In genomic region chr5:41556700-41557309, GRCm38 (mm10) we compare ENCODE assay signal across 9 mouse cellular contexts.
A peak's percentile ranks its signal among the peaks of the same experiment; 100 is the strongest.
DNase-seq lines count a peak whose midpoint lies in the region; ATAC-seq lines count a peak whose summit lies in the region.
"Had no signal": no experiment of that assay in that cellular context is flagged by ENCODE, and none has a peak within 500 bp of the region (broad histone marks: within the 10 kb centered on the region; RNA-seq: fewer than 3 reads in every experiment).

No protein-coding gene starts in this region.

- no peaks in the 10 kb centered on the region for H3K4me1 ChIP-seq in kidney, embryonic 16.5 days (ENCODE audit: insufficient read depth, low read length)
- no peaks in the 10 kb centered on the region for H3K4me1 ChIP-seq in embryonic facial prominence, embryonic 10.5 days
- no peaks in the 10 kb centered on the region for H3K4me1 ChIP-seq in hindbrain, embryonic 14.5 days (replicated peaks; ENCODE audit: control insufficient read depth, insufficient read depth, low read length)
- no peaks in the 10 kb centered on the region for H3K4me1 ChIP-seq in midbrain, embryonic 14.5 days (ENCODE audit: control insufficient read depth, insufficient read depth, low read length)

- peak overlapping the region; percentile 27 for H3K4me3 ChIP-seq in kidney, embryonic 16.5 days (ENCODE audit: low read length)
- peak overlapping the region; percentile 40 for H3K4me3 ChIP-seq in embryonic facial prominence, embryonic 10.5 days
- H3K4me3 ChIP-seq in hindbrain, embryonic 14.5 days (replicated peaks; ENCODE audit: low read length), result peak overlapping the region; percentile 6; the same call in 1 of the 2 replicates
- no peak overlapping the region for H3K4me3 ChIP-seq in midbrain, embryonic 14.5 days (replicated peaks; ENCODE audit: low read depth, low read length)

- H3K36me3 ChIP-seq in kidney, embryonic 16.5 days (ENCODE audit: insufficient read depth, low read length), result no peaks in the 10 kb centered on the region
- H3K36me3 ChIP-seq in embryonic facial prominence, embryonic 10.5 days (replicated peaks), result no peaks in the 10 kb centered on the region
- H3K36me3 ChIP-seq in hindbrain, embryonic 14.5 days (replicated peaks; ENCODE audit: control insufficient read depth, insufficient read depth), result no peaks in the 10 kb centered on the region
- no peaks in the 10 kb centered on the region for H3K36me3 ChIP-seq in midbrain, embryonic 14.5 days (ENCODE audit: control insufficient read depth, insufficient read depth, low read length)

- H3K27ac ChIP-seq in kidney, embryonic 16.5 days (ENCODE audit: low read length), result no peak overlapping the region
- no peak overlapping the region for H3K27ac ChIP-seq in embryonic facial prominence, embryonic 10.5 days (replicated peaks)
- H3K27ac ChIP-seq in hindbrain, embryonic 14.5 days, result no peak overlapping the region
- no peak overlapping the region for H3K27ac ChIP-seq in midbrain, embryonic 14.5 days (replicated peaks; ENCODE audit: low read depth, low read length)

- peak; percentile 78; the same call in 1 of the 2 replicates for ATAC-seq in kidney, embryonic 16.5 days (ENCODE audit: low FRiP score, low TSS enrichment)
- ATAC-seq in hindbrain, embryonic 14.5 days (ENCODE audit: low FRiP score), result peak; percentile 46; the same call in 1 of the 2 replicates
- ATAC-seq in midbrain, embryonic 14.5 days (ENCODE audit: low FRiP score, low TSS enrichment), result no peak
- ATAC-seq: activated CD4-positive, CD25-positive, alpha-beta regulatory T cell, adult 4 months had no signal

- DNase-seq in kidney, adult 8-10 months, result no peak
- peak; percentile 43 for DNase-seq in embryonic facial prominence, embryonic 10.5 days (ENCODE audit: low spot score)
- no peak for DNase-seq in hindbrain, embryonic 14.5 days (ENCODE audit: low spot score)
- DNase-seq in midbrain, embryonic 14.5 days, result peak; percentile 8
- DNase-seq in thymus, adult 18-20 months, result no peak
- DNase-seq in testis, postnatal 10 days (ENCODE audit: low spot score), result no peak
- no peak for DNase-seq in left cerebral cortex, adult 18-20 months (ENCODE audit: low spot score in 2 of 2)

- 43% methylated on average over 24 of the region's 24 CpGs for WGBS in kidney, embryonic 16.5 days
- WGBS in embryonic facial prominence, embryonic 10.5 days, result 45% methylated on average over 24 of the region's 24 CpGs
- 52% methylated on average over 24 of the region's 24 CpGs for WGBS in hindbrain, embryonic 14.5 days
- 58% methylated on average over 24 of the region's 24 CpGs for WGBS in midbrain, embryonic 14.5 days

- H3K9ac ChIP-seq in kidney, embryonic 16.5 days (replicated peaks; ENCODE audit: low read length), result no peak overlapping the region
- H3K9ac ChIP-seq in hindbrain, embryonic 14.5 days, result no peak overlapping the region
- no peak overlapping the region for H3K9ac ChIP-seq in midbrain, embryonic 14.5 days (replicated peaks; ENCODE audit: low read length)

- peak overlapping the region; percentile 52 for H3K4me2 ChIP-seq in kidney, embryonic 16.5 days (replicated peaks; ENCODE audit: low read depth, low read length)
- H3K4me2 ChIP-seq in hindbrain, embryonic 14.5 days (replicated peaks), result peak overlapping the region; percentile 36
- H3K4me2 ChIP-seq in midbrain, embryonic 14.5 days (ENCODE audit: low read length), result peak overlapping the region; percentile 27

- no peaks in the 10 kb centered on the region for H3K27me3 ChIP-seq in kidney, embryonic 16.5 days (ENCODE audit: insufficient read depth, low read length)
- no peaks in the 10 kb centered on the region for H3K27me3 ChIP-seq in embryonic facial prominence, embryonic 10.5 days (replicated peaks; ENCODE audit: low read depth, poor library complexity, severe bottlenecking)
- no peaks in the 10 kb centered on the region for H3K27me3 ChIP-seq in hindbrain, embryonic 14.5 days (ENCODE audit: control insufficient read depth, insufficient read depth, low read length)
- no peaks in the 10 kb centered on the region for H3K27me3 ChIP-seq in midbrain, embryonic 14.5 days (ENCODE audit: control insufficient read depth, insufficient read depth, low read length)

- H3K9me3 ChIP-seq in kidney, embryonic 16.5 days (ENCODE audit: low read length), result no peaks in the 10 kb centered on the region
- no peaks in the 10 kb centered on the region for H3K9me3 ChIP-seq in embryonic facial prominence, embryonic 10.5 days
- no peaks in the 10 kb centered on the region for H3K9me3 ChIP-seq in hindbrain, embryonic 14.5 days (ENCODE audit: control insufficient read depth, low read length)
- H3K9me3 ChIP-seq in midbrain, embryonic 14.5 days (ENCODE audit: control insufficient read depth, low read length), result no peaks in the 10 kb centered on the region

Comparison
In these comparisons a context has a peak if more than half of its experiments do, and no peak if none do; other contexts are left out.
1. DNase-seq: peak in embryonic facial prominence, embryonic 10.5 days (single experiment) and midbrain, embryonic 14.5 days (single experiment); none in kidney, adult 8-10 months (0 of 2), hindbrain, embryonic 14.5 days (single experiment), thymus, adult 18-20 months (0 of 2), testis, postnatal 10 days (single experiment) and left cerebral cortex, adult 18-20 months (0 of 2).
2. Peak in every context shown above with its lines, with median percentiles within 50 percentile points of each other: H3K4me2 ChIP-seq.